Mouse (Mus musculus) myocyte (in vitro differentiated cells): Measurements from ENCODE around the gene Pdzd2.

Experiments used
- CEBPB ChIP-seq: IDR thresholded peaks from 2 replicates; pipeline ENCODE4 v1.6.1; 2011; ENCODE audit warnings: mild to moderate bottlenecking, moderate library complexity; ENCODE audit not compliant: poor library complexity, insufficient read depth, severe bottlenecking
- E2F4 ChIP-seq: IDR thresholded peaks from one replicate; pipeline ENCODE4 v1.6.1; 2011; ENCODE audit warnings: mild to moderate bottlenecking, control low read depth, moderate library complexity; ENCODE audit not compliant: insufficient read depth
- MYOG ChIP-seq, 3 experiments: IDR thresholded peaks; one replicate each; pipeline ENCODE4 v1.6.1; 2011; ENCODE audit warnings: control low read depth in 2 of 3, low read depth in 2 of 3, mild to moderate bottlenecking in 2 of 3; ENCODE audit not compliant: insufficient read length in 2 of 3, control insufficient read depth in 1 of 3, insufficient read depth in 1 of 3
- POLR2A ChIP-seq: IDR thresholded peaks from one replicate; pipeline ENCODE4 v1.6.1; 2011; ENCODE audit warnings: low read depth, mild to moderate bottlenecking, control low read depth, moderate library complexity; ENCODE audit not compliant: insufficient read length
- TCF12 ChIP-seq: IDR thresholded peaks from one replicate; pipeline ENCODE4 v1.6.1; 2011; ENCODE audit warnings: mild to moderate bottlenecking, control low read depth; ENCODE audit not compliant: poor library complexity, insufficient read depth, severe bottlenecking
- USF1 ChIP-seq: IDR thresholded peaks from one replicate; pipeline ENCODE4 v1.6.1; 2011; ENCODE audit warnings: low read depth, mild to moderate bottlenecking, control low read depth, moderate library complexity

DNA sequence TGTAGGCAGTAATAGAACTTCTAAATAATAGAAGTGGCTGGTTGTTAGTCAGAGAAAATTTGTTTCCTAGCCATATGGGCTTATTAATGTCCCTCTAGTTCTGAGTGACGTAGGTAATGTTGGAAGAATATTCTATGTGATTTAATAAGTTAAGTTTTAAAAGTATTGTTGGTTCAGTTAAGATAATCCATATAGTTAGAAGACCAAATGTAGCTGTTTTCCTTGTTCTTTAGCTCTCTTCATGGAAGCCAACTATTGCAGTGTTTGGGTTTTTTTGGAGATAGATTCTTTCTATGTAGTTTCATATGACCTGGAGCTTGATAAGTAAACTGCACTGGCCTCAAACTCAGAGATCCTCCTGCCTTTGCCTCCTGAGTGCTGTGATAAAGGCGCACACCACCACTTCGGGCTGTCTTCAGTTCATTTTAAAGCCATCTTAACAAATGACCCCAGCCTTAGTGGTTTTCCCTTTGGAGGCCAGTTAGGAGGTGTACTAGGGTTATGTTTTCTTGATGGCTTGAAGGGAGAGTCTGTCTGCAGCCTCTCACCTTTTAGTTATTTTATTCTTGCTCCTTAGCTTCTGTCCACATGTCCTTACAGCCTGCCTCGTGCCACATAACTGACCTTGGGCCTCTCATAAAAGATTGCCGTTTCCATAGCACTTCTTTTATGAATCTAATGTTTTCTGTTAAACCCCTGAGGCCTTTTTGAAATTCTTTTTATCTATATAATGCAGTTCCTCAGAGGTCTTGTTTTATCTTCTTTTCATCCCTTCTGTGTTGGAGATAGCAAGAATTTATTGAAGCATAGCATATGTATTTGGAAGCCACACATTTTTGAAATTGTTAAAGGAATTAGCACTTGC lies 399.0 kb downstream of the Pdzd2 start:
- TF ChIP-seq POLR2A (no peak), E2F4 (no peak), USF1 (no peak), MYOG (IDR thresholded peaks at IDR 0.05; ENCODE audit: control insufficient read depth in 1 of 3, insufficient read depth in 1 of 3, insufficient read length in 2 of 3, low read depth in 2 of 3) (no peak), CEBPB (no peak), TCF12 (no peak)
